Mouse (Mus musculus) testis, adult 2 months (tissue): Measurements from ENCODE around the gene Erich2.

Experiments used
- CTCF ChIP-seq: fragments of 200-500 bp; IDR thresholded peaks from 2 replicates; pipeline ENCODE4 v1.5.1; 2012; ENCODE audit warnings: low read depth, mild to moderate bottlenecking, inconsistent platforms, low read length, moderate library complexity; ENCODE audit not compliant: control insufficient read depth, insufficient read depth, insufficient replicate concordance
- POLR2A ChIP-seq: fragments of 200-500 bp; IDR thresholded peaks from 2 replicates; pipeline ENCODE4 v1.6.1; 2012; ENCODE audit warnings: low read depth, mild to moderate bottlenecking, inconsistent platforms, low read length, moderate library complexity; ENCODE audit not compliant: control insufficient read depth

GRCm38 (mm10) chr2:70562011-70562491 is 53.4 kb downstream of the Erich2 start:
- TF ChIP-seq CTCF (no peak), POLR2A (no peak)
